Mouse (Mus musculus) MEL (cell line): ENCODE measurements around the gene Ddx52. TPM values are rescaled to one million over a fixed set of nuclear protein-coding genes. Genes with fewer than 3 reads are reported as not detected.

Experiments
- DNase-seq: peaks from one replicate; pipeline ENCODE4 v3.0.0; 2011; ENCODE audit warnings: low read depth, low spot score
- H3K27ac ChIP-seq: 2 replicates; pipeline ENCODE4 v1.5.1; 2012; ENCODE audit warnings: low read depth, mild to moderate bottlenecking, control low read depth, low read length, moderate library complexity; ENCODE audit not compliant: control insufficient read depth
- H3K27me3 ChIP-seq, 2 experiments: fragments of 150-350 bp in 1 of 2; sonication (generic) in 1 of 2; 2 replicates each; pipeline ENCODE4 v1.6.1; 2012; ENCODE audit warnings: low read length in 2 of 2, mild to moderate bottlenecking in 2 of 2, improper control_type of control experiment in 1 of 2, moderate library complexity in 1 of 2; ENCODE audit not compliant: insufficient read depth in 2 of 2, control insufficient read depth in 1 of 2
- H3K36me3 ChIP-seq, 2 experiments: 2 replicates each; pipeline ENCODE4 v1.6.1; 2012 to 2014; ENCODE audit warnings: low read length in 2 of 2, improper control_type of control experiment in 1 of 2, inconsistent platforms in 1 of 2, mild to moderate bottlenecking in 1 of 2; ENCODE audit not compliant: insufficient read depth in 2 of 2, control insufficient read depth in 1 of 2
- H3K4me1 ChIP-seq, 2 experiments: fragments of 150-350 bp in 1 of 2; sonication (generic) in 1 of 2; 2 replicates each; pipeline ENCODE4 v1.6.1; 2012; ENCODE audit warnings: low read length in 2 of 2, improper control_type of control experiment in 1 of 2, mild to moderate bottlenecking in 1 of 2; ENCODE audit not compliant: insufficient read depth in 2 of 2, control insufficient read depth in 1 of 2
- H3K4me3 ChIP-seq, 2 experiments: fragments of 150-350 bp in 1 of 2; sonication (generic) in 1 of 2; 2 replicates each; pipeline ENCODE4 v1.5.1; 2012; ENCODE audit warnings: low read depth in 2 of 2, low read length in 2 of 2, mild to moderate bottlenecking in 2 of 2, moderate library complexity in 2 of 2, control low read depth in 1 of 2, improper control_type of control experiment in 1 of 2; ENCODE audit not compliant: control insufficient read depth in 1 of 2, insufficient read depth in 1 of 2
- H3K79me2 ChIP-seq: 2 replicates; pipeline ENCODE4 v1.6.1; 2012; ENCODE audit warnings: mild to moderate bottlenecking, low read length, moderate library complexity; ENCODE audit not compliant: control insufficient read depth, poor library complexity, insufficient read depth
- H3K9ac ChIP-seq: 2 replicates; pipeline ENCODE4 v1.6.1; 2012; ENCODE audit warnings: low read depth, mild to moderate bottlenecking, control low read depth, low read length, moderate library complexity; ENCODE audit not compliant: control insufficient read depth, poor library complexity, severe bottlenecking
- H3K9me3 ChIP-seq: fragments of 150-350 bp; sonication (generic); replicated peaks from 2 replicates; pipeline ENCODE4 v1.6.1; 2012; ENCODE audit warnings: mild to moderate bottlenecking, low read length, improper control_type of control experiment, moderate library complexity; ENCODE audit not compliant: insufficient read depth
- BHLHE40 ChIP-seq: IDR thresholded peaks from 2 replicates; pipeline ENCODE4 v1.6.1; 2012; ENCODE audit warnings: low read depth, mild to moderate bottlenecking, inconsistent platforms, low read length, improper control_type of control experiment, borderline replicate concordance
- CHD1 ChIP-seq: IDR thresholded peaks from 2 replicates; pipeline ENCODE4 v1.6.1; 2012; ENCODE audit warnings: low read depth, mild to moderate bottlenecking, inconsistent platforms, low read length, improper control_type of control experiment
- CHD2 ChIP-seq: IDR thresholded peaks from 2 replicates; pipeline ENCODE4 v1.6.1; 2011; ENCODE audit warnings: low read length, improper control_type of control experiment
- CTCF ChIP-seq, 3 experiments: IDR thresholded peaks in 2 of 3; conservative IDR thresholded peaks in 1 of 3; 2 replicates each; pipeline ENCODE4 v1.5.1; 2011 to 2012; ENCODE audit warnings: low read length in 3 of 3, low read depth in 2 of 3, mild to moderate bottlenecking in 2 of 3, improper control_type of control experiment in 1 of 3, inconsistent platforms in 1 of 3, mixed read lengths in 1 of 3, moderate library complexity in 1 of 3; ENCODE audit not compliant: control insufficient read depth in 1 of 3, insufficient read depth in 1 of 3, poor library complexity in 1 of 3, severe bottlenecking in 1 of 3
- E2F4 ChIP-seq: IDR thresholded peaks from 2 replicates; pipeline ENCODE4 v1.6.1; 2011; ENCODE audit warnings: low read depth, low read length, improper control_type of control experiment, borderline replicate concordance
- EP300 ChIP-seq, 2 experiments: IDR thresholded peaks; 2 replicates each; pipeline ENCODE4 v1.6.1; 2011; ENCODE audit warnings: improper control_type of control experiment in 2 of 2, low read length in 2 of 2, low read depth in 1 of 2, mild to moderate bottlenecking in 1 of 2
- ETS1 ChIP-seq: IDR thresholded peaks from 2 replicates; pipeline ENCODE4 v1.6.1; 2012; ENCODE audit warnings: low read depth, mild to moderate bottlenecking, inconsistent platforms, low read length, improper control_type of control experiment, moderate library complexity
- HCFC1 ChIP-seq: IDR thresholded peaks from 2 replicates; pipeline ENCODE4 v1.6.1; 2012; ENCODE audit warnings: low read depth, mild to moderate bottlenecking, inconsistent platforms, low read length, improper control_type of control experiment, moderate library complexity
- JUND ChIP-seq: IDR thresholded peaks from 2 replicates; pipeline ENCODE4 v1.6.1; 2011; ENCODE audit warnings: low read depth, mild to moderate bottlenecking, improper control_type of control experiment, low read length
- KAT2A ChIP-seq: conservative IDR thresholded peaks from 2 replicates; pipeline ENCODE4 v1.6.1; 2012; ENCODE audit warnings: low read depth, low read length, improper control_type of control experiment, inconsistent platforms
- MAX ChIP-seq: IDR thresholded peaks from 2 replicates; pipeline ENCODE4 v1.6.1; 2011; ENCODE audit warnings: low read length, improper control_type of control experiment
- MAZ ChIP-seq: IDR thresholded peaks from 2 replicates; pipeline ENCODE4 v1.6.1; 2012; ENCODE audit warnings: low read depth, mild to moderate bottlenecking, inconsistent platforms, low read length, improper control_type of control experiment
- MXI1 ChIP-seq: IDR thresholded peaks from 2 replicates; pipeline ENCODE4 v1.6.1; 2011; ENCODE audit warnings: mild to moderate bottlenecking, low read depth, low read length, improper control_type of control experiment
- NELFE ChIP-seq: IDR thresholded peaks from 2 replicates; pipeline ENCODE4 v1.6.1; 2011; ENCODE audit warnings: low read depth, low read length, improper control_type of control experiment
- NRF1 ChIP-seq: IDR thresholded peaks from 2 replicates; pipeline ENCODE4 v1.6.1; 2014; ENCODE audit warnings: low read depth, mild to moderate bottlenecking, inconsistent platforms, low read length, improper control_type of control experiment, moderate library complexity; ENCODE audit not compliant: poor library complexity, insufficient read depth, severe bottlenecking
- POLR2A ChIP-seq, 2 experiments: IDR thresholded peaks; 2 replicates each; pipeline ENCODE4 v1.6.1; 2011 to 2012; ENCODE audit warnings: low read length in 2 of 2, mild to moderate bottlenecking in 2 of 2, control low read depth in 1 of 2, improper control_type of control experiment in 1 of 2, low read depth in 1 of 2, moderate library complexity in 1 of 2; ENCODE audit not compliant: control insufficient read depth in 1 of 2, insufficient read depth in 1 of 2, poor library complexity in 1 of 2
- POLR2AphosphoS2 ChIP-seq: IDR thresholded peaks from 2 replicates; pipeline ENCODE4 v1.6.1; 2011; ENCODE audit warnings: low read length, improper control_type of control experiment
- RAD21 ChIP-seq: IDR thresholded peaks from 2 replicates; pipeline ENCODE4 v1.6.1; 2011; ENCODE audit warnings: mild to moderate bottlenecking, low read depth, low read length, improper control_type of control experiment
- RCOR1 ChIP-seq: IDR thresholded peaks from 2 replicates; pipeline ENCODE4 v1.6.1; 2012; ENCODE audit warnings: low read depth, mild to moderate bottlenecking, inconsistent platforms, low read length, improper control_type of control experiment
- SIN3A ChIP-seq: IDR thresholded peaks from 2 replicates; pipeline ENCODE4 v1.6.1; 2012; ENCODE audit warnings: low read length, improper control_type of control experiment, inconsistent platforms
- SMC3 ChIP-seq: IDR thresholded peaks from 2 replicates; pipeline ENCODE4 v1.6.1; 2011; ENCODE audit warnings: low read depth, low read length, improper control_type of control experiment
- TAL1 ChIP-seq: IDR thresholded peaks from 2 replicates; pipeline ENCODE4 v1.6.1; 2012; ENCODE audit warnings: mild to moderate bottlenecking, inconsistent platforms, low read length, moderate library complexity, mixed read lengths
- TBP ChIP-seq: IDR thresholded peaks from 2 replicates; pipeline ENCODE4 v1.8.0; 2011; ENCODE audit warnings: low read depth, low read length, improper control_type of control experiment
- USF1 ChIP-seq: IDR thresholded peaks from 2 replicates; pipeline ENCODE4 v1.6.1; 2014; ENCODE audit warnings: low read depth, mild to moderate bottlenecking, inconsistent platforms, low read length, improper control_type of control experiment, moderate library complexity
- ZC3H11A ChIP-seq: IDR thresholded peaks from 2 replicates; pipeline ENCODE4 v1.6.1; 2012; ENCODE audit warnings: low read depth, mild to moderate bottlenecking, inconsistent platforms, low read length, improper control_type of control experiment
- ZKSCAN1 ChIP-seq: IDR thresholded peaks from 2 replicates; pipeline ENCODE4 v1.6.1; 2012; ENCODE audit warnings: low read depth, mild to moderate bottlenecking, inconsistent platforms, low read length, improper control_type of control experiment, moderate library complexity
- ZMIZ1 ChIP-seq: IDR thresholded peaks from 2 replicates; pipeline ENCODE4 v1.6.1; 2012; ENCODE audit warnings: low read depth, mild to moderate bottlenecking, inconsistent platforms, low read length, improper control_type of control experiment, moderate library complexity
- polyA plus RNA-seq, 2 experiments: library from polyadenylated mRNA; stranded (reverse) in 1 of 2; unstranded in 1 of 2; fragments of >175 nt in 1 of 2; fragments of >200 nt in 1 of 2; gene quantifications; 2 replicates each; pipeline versions ENCODE4 v1.2.1 to v1.2.4; 2012; ENCODE audit warnings: low replicate concordance in 2 of 2, low read depth in 1 of 2; ENCODE audit not compliant: insufficient read length in 2 of 2, insufficient read depth in 1 of 2, missing spikeins in 1 of 2
- total RNA-seq: library from RNA; depleted of rRNA; stranded (reverse); fragments of 300-350 nt; gene quantifications from 2 replicates; pipeline ENCODE4 v1.2.3, GENCODE M21; 2012

The Ddx52 gene
- total and polyA plus RNA-seq, 3 experiments, result 48.2 to 58.6 TPM; not detected in 1

DNA sequence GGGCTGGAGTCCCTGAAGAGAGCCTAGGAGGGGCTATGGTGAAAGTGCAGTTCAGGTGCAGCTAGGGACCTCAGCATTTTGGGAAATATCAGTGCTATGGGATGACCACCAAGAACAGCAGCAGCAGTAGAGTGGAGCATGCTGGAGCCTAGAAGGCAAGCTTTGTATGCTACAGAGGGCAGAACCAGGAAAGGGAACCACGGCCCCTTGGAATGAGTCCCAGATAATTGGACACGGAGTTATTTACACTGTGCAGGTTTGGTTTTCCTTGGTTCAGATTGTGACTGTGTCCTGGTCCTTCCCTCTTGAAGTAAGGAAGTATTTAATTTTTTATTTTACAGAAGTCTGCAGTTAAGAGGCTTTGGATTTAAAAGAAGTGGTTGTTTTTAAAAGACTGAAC, 51.6 kb downstream of the Ddx52 start:
- no peak for DNase-seq
- Histone ChIP-seq H3K79me2 (no peaks in the 10 kb centered on the region; the same call in 1 of the 2 replicates), H3K4me3 (no peak overlapping the region), H3K27ac (no peak overlapping the region), H3K4me1 (no peaks in the 10 kb centered on the region), H3K9me3 (no peaks in the 10 kb centered on the region), H3K36me3 (peaks cover 0 to 32% of the 10 kb centered on the region in 2 experiments; a peak in 2 of 4 replicates), H3K27me3 (no peaks in the 10 kb centered on the region), H3K9ac (no peak overlapping the region)
- TF ChIP-seq ZC3H11A (no peak), CHD1 (no peak), KAT2A (no peak), POLR2AphosphoS2 (no peak), JUND (no peak), BHLHE40 (no peak), ZMIZ1 (no peak), SMC3 (no peak), ZKSCAN1 (no peak), CHD2 (no peak), MAX (no peak), NRF1 (no peak), E2F4 (no peak)

DNA sequence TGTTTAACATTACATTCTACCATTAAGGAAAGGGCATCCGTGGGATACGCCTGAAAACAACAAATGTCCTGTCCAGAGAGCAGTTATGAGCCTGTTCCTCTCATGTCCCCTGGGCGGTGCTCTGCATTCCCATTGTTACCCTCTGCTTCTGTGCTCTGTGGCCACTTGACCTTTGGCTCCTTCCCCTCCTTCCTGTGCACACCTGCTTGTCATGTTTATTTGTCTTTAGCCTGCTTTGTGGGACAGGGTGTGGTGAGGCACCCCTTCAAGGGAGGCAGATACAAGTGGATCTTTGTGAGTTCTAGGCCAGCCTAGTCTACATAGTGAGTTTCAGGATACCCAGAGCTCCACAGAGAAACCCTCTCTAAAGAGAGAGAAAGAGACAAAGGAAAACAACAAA, 52.6 kb downstream of the Ddx52 start:
- H3K36me3 ChIP-seq, result peaks cover 0 to 31% of the 10 kb centered on the region in 2 experiments; a peak in 2 of 4 replicates
- no peak overlapping the region for H3K4me3 ChIP-seq

More for the DNA sequence above, 52.6 kb downstream of the Ddx52 start:
- Histone ChIP-seq H3K27me3 (no peaks in the 10 kb centered on the region), H3K9ac (no peak overlapping the region), H3K4me1 (no peaks in the 10 kb centered on the region), H3K9me3 (no peaks in the 10 kb centered on the region), H3K27ac (no peak overlapping the region), H3K79me2 (no peaks in the 10 kb centered on the region; the same call in 1 of the 2 replicates)
- no peak for DNase-seq
- no peak for TF ChIP-seq TAL1
- TF ChIP-seq HCFC1, result no peak
- TF ChIP-seq ZKSCAN1, result no peak
- TF ChIP-seq RAD21, result no peak
- TF ChIP-seq SIN3A, result no peak
- TF ChIP-seq ZC3H11A, result no peak
- no peak for TF ChIP-seq MAZ
- TF ChIP-seq TBP, result no peak
- TF ChIP-seq MAX, result no peak
- TF ChIP-seq USF1, result no peak
- no peak for TF ChIP-seq POLR2A (IDR thresholded peaks at IDR 0.05; ENCODE audit: control insufficient read depth in 1 of 2, insufficient read depth in 1 of 2, low read depth in 1 of 2, low read length in 2 of 2, poor library complexity in 1 of 2)
- no peak for TF ChIP-seq RCOR1
- TF ChIP-seq MXI1, result no peak
- TF ChIP-seq CHD2, result no peak
- TF ChIP-seq CTCF (IDR thresholded peaks at IDR 0.05 in 2 of 3, conservative IDR thresholded peaks at IDR 0.05 in 1 of 3; ENCODE audit: control insufficient read depth in 1 of 3, insufficient read depth in 1 of 3, low read depth in 2 of 3, low read length in 3 of 3, poor library complexity in 1 of 3, severe bottlenecking in 1 of 3), result no peak
- no peak for TF ChIP-seq ETS1
- no peak for TF ChIP-seq NELFE
- TF ChIP-seq EP300 (IDR thresholded peaks at IDR 0.05; ENCODE audit: low read depth in 1 of 2, low read length in 2 of 2), result no peak
- TF ChIP-seq, all 39 proteins: peak for 0
